Mouse (Mus musculus): Measurements from ENCODE around the gene Vps37b. TPM values are rescaled to one million over a fixed set of nuclear protein-coding genes. Genes with fewer than 3 reads are reported as not detected.

The Vps37b gene
- polyA plus RNA-seq, 1 experiment from 2014 or later, result 52.3 TPM

GRCm38 (mm10) chr5:124005151-124005500 is 26.9 kb downstream of the Vps37b start:
- no peak overlapping the region for H3K4me2 ChIP-seq (ENCODE audit: low read depth)
- peaks cover 23% of the 10 kb centered on the region for H3K36me3 ChIP-seq (ENCODE audit: control insufficient read depth, insufficient read depth, low read length)
- WGBS, result 96% methylated on average over 15 of the region's 15 CpGs
- H3K27ac ChIP-seq (ENCODE audit: low read depth, low read length), result no peak overlapping the region
- no peaks in the 10 kb centered on the region for H3K27me3 ChIP-seq (ENCODE audit: control insufficient read depth, insufficient read depth, low read length)
- DNase-seq (ENCODE audit: low spot score) (no peak), ATAC-seq (ENCODE audit: insufficient read depth, low FRiP score, low TSS enrichment) (no peak)
- H3K9me3 ChIP-seq (ENCODE audit: control insufficient read depth, low read length), result no peaks in the 10 kb centered on the region
- no peak overlapping the region for H3K9ac ChIP-seq (ENCODE audit: low read length)
- no peak overlapping the region for H3K4me3 ChIP-seq (ENCODE audit: low read depth, low read length)
- 0 out of 2 replicates have a peak, but pooled peaks cover 3% of the 10 kb centered on the region for H3K4me1 ChIP-seq (ENCODE audit: control insufficient read depth, insufficient read depth, low read length)

DNA sequence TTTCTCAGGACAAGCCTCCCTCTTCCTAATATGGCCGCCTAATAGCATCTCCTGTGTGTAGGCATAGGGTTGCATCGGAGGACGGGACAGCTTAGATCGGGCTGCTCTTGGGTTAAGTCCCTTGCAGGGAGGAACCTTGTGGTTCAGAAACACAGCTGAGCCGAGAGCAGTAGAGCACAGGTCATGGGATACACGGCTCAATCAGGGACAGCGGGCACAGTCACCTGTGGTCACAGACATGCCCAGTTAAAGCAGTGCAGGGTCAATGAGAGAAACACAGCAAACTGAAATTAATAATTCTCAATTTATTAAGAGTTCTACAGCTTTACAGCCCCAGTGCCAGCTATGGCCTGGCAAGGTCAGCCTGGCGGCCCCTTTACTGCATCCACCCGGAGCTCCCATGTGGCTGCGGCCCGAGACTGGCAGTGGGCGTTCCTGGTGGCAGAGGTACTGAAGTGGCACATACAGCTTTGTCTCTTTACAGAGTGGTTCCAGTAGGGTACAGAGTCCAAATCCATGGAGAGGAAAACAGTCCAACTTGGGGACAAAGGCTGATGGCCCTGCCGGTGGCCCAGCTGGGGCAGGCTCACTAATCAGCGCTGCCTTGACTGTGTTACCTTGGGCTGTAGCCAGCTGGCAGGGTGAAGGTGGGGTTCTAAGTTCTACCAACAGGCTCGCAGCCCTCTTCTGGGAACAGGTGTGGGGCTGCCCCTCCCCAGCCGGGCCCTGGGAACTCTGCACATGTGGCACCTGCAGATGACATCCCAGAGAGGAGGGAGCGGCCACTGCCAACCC is 27.5 kb downstream of the Vps37b start:
- DNase-seq (ENCODE audit: low spot score), result no peak
- no peak for ATAC-seq (ENCODE audit: insufficient read depth, low FRiP score, low TSS enrichment)
- no peak overlapping the region for H3K9ac ChIP-seq (ENCODE audit: low read length)
- H3K9me3 ChIP-seq (ENCODE audit: control insufficient read depth, low read length), result no peaks in the 10 kb centered on the region
- H3K4me1 ChIP-seq (ENCODE audit: control insufficient read depth, insufficient read depth, low read length), result 0 out of 2 replicates have a peak, but pooled peaks cover 3% of the 10 kb centered on the region
- WGBS, result 93% methylated on average over 17 of the region's 17 CpGs
- H3K36me3 ChIP-seq (ENCODE audit: control insufficient read depth, insufficient read depth, low read length), result peaks cover 18% of the 10 kb centered on the region
- H3K4me2 ChIP-seq (ENCODE audit: low read depth), result no peak overlapping the region
- H3K27me3 ChIP-seq (ENCODE audit: control insufficient read depth, insufficient read depth, low read length), result no peaks in the 10 kb centered on the region
- H3K27ac ChIP-seq (ENCODE audit: low read depth, low read length), result no peak overlapping the region
- H3K4me3 ChIP-seq (ENCODE audit: low read depth, low read length), result no peak overlapping the region

- DNase-seq (ENCODE audit: low spot score), result no peak
- no peak overlapping the region for H3K9ac ChIP-seq (ENCODE audit: low read length)
- 0 out of 2 replicates have a peak, but pooled peaks cover 3% of the 10 kb centered on the region for H3K4me1 ChIP-seq (ENCODE audit: control insufficient read depth, insufficient read depth, low read length)
- H3K36me3 ChIP-seq (ENCODE audit: control insufficient read depth, insufficient read depth, low read length), result peaks cover 16% of the 10 kb centered on the region
- no peaks in the 10 kb centered on the region for H3K9me3 ChIP-seq (ENCODE audit: control insufficient read depth, low read length)
- H3K27me3 ChIP-seq (ENCODE audit: control insufficient read depth, insufficient read depth, low read length), result no peaks in the 10 kb centered on the region
- H3K27ac ChIP-seq (ENCODE audit: low read depth, low read length), result no peak overlapping the region
- 61% methylated on average over 4 of the region's 4 CpGs for WGBS
- no peak overlapping the region for H3K4me3 ChIP-seq (ENCODE audit: low read depth, low read length)
- H3K4me2 ChIP-seq (ENCODE audit: low read depth), result no peak overlapping the region
- ATAC-seq (ENCODE audit: insufficient read depth, low FRiP score, low TSS enrichment), result no peak
These were observed 28.7 kb downstream of the Vps37b start for GRCm38 (mm10) chr5:124003375-124003774.

DNA sequence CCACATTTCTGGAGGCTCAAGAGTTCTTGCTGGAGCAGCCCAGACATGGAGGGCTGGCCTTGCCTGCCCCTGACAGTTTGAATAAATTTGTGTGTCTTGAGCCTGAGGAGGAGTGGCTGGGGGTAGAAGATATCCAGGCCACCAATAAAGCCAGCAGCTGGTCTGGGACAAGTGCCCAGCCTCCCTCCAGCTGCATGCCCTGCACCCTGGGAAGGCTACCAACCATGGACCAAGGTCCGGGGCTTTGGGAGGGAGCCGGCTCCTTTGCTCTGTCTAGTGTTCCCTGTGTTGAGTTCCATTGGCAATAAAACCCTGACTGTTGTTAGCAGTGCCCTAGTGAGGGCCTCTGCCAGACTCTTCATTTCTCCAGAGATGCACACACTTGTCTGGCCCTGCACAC is 29.2 kb downstream of the Vps37b start:
- WGBS, result 66% methylated on average over 2 of the region's 2 CpGs
- ATAC-seq (ENCODE audit: insufficient read depth, low FRiP score, low TSS enrichment), result no peak
- Histone ChIP-seq H3K4me1 (ENCODE audit: control insufficient read depth, insufficient read depth, low read length) (0 out of 2 replicates have a peak, but pooled peaks cover 3% of the 10 kb centered on the region), H3K9ac (ENCODE audit: low read length) (no peak overlapping the region), H3K27ac (ENCODE audit: low read depth, low read length) (no peak overlapping the region), H3K4me2 (ENCODE audit: low read depth) (no peak overlapping the region), H3K9me3 (ENCODE audit: control insufficient read depth, low read length) (no peaks in the 10 kb centered on the region), H3K27me3 (ENCODE audit: control insufficient read depth, insufficient read depth, low read length) (no peaks in the 10 kb centered on the region), H3K4me3 (ENCODE audit: low read depth, low read length) (no peak overlapping the region), H3K36me3 (ENCODE audit: control insufficient read depth, insufficient read depth, low read length) (peaks cover 14% of the 10 kb centered on the region)
- DNase-seq (ENCODE audit: low spot score), result no peak

DNA sequence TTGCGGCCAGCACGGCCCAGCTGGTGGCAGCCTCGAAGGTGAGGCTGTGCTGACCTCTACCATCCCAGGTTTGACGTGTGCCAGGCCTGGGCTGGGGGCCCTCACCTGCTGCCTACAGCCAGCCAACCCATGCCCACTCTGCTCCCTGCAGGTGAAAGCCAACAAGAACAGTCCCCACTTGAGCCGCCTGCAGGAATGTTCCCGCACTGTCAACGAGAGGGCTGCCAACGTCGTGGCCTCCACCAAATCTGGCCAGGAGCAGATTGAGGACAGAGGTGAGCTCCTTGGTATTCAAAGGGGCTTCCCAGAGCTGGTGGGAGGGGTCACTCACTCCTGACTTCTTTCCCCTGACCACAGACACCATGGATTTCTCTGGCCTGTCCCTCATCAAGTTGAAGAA is 30.8 kb downstream of the Vps37b start:
- ATAC-seq (ENCODE audit: insufficient read depth, low FRiP score, low TSS enrichment) (no peak), DNase-seq (ENCODE audit: low spot score) (no peak)
- peaks cover 10% of the 10 kb centered on the region for H3K36me3 ChIP-seq (ENCODE audit: control insufficient read depth, insufficient read depth, low read length)
- H3K27ac ChIP-seq (ENCODE audit: low read depth, low read length), result no peak overlapping the region
- 75% methylated on average over 9 of the region's 9 CpGs for WGBS
- 0 out of 2 replicates have a peak, but pooled peaks cover 3% of the 10 kb centered on the region for H3K4me1 ChIP-seq (ENCODE audit: control insufficient read depth, insufficient read depth, low read length)
- H3K27me3 ChIP-seq (ENCODE audit: control insufficient read depth, insufficient read depth, low read length), result no peaks in the 10 kb centered on the region
- H3K4me3 ChIP-seq (ENCODE audit: low read depth, low read length), result no peak overlapping the region
- H3K4me2 ChIP-seq (ENCODE audit: low read depth), result no peak overlapping the region
- no peaks in the 10 kb centered on the region for H3K9me3 ChIP-seq (ENCODE audit: control insufficient read depth, low read length)
- no peak overlapping the region for H3K9ac ChIP-seq (ENCODE audit: low read length)

DNA sequence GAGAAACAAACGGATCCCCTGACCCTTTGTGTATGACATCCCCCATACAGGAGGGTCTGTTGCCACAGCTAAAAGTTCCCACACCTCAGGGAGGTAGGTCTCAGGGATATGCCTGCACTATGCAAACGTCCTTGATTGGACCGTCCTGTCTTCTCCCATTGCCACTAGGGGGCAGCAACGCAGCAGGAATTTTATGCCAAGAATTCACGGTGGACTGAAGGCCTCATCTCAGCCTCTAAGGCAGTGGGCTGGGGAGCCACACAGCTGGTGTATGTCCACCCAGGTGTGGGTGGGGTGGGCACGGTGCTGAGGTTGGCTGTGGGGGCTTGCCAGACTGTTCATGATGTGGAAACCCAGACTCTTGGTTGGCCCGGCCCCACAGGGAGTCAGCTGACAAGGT is 31.2 kb downstream of the Vps37b start:
- Histone ChIP-seq H3K27ac (ENCODE audit: low read depth, low read length) (no peak overlapping the region), H3K4me3 (ENCODE audit: low read depth, low read length) (no peak overlapping the region), H3K4me1 (ENCODE audit: control insufficient read depth, insufficient read depth, low read length) (0 out of 2 replicates have a peak, but pooled peaks cover 3% of the 10 kb centered on the region), H3K4me2 (ENCODE audit: low read depth) (no peak overlapping the region), H3K27me3 (ENCODE audit: control insufficient read depth, insufficient read depth, low read length) (no peaks in the 10 kb centered on the region), H3K36me3 (ENCODE audit: control insufficient read depth, insufficient read depth, low read length) (peaks cover 7% of the 10 kb centered on the region), H3K9me3 (ENCODE audit: control insufficient read depth, low read length) (no peaks in the 10 kb centered on the region), H3K9ac (ENCODE audit: low read length) (no peak overlapping the region)
- DNase-seq (ENCODE audit: low spot score), result peak; percentile 89
- ATAC-seq (ENCODE audit: insufficient read depth, low FRiP score, low TSS enrichment), result peak; percentile 63; the same call in 1 of the 2 replicates
- WGBS, result 15% methylated on average over 7 of the region's 7 CpGs

- ATAC-seq (ENCODE audit: insufficient read depth, low FRiP score, low TSS enrichment) (no peak), DNase-seq (ENCODE audit: low spot score) (no peak)
- Histone ChIP-seq H3K9ac (ENCODE audit: low read length) (no peak overlapping the region), H3K4me1 (ENCODE audit: control insufficient read depth, insufficient read depth, low read length) (0 out of 2 replicates have a peak, but pooled peaks cover 3% of the 10 kb centered on the region), H3K36me3 (ENCODE audit: control insufficient read depth, insufficient read depth, low read length) (no peaks in the 10 kb centered on the region), H3K9me3 (ENCODE audit: control insufficient read depth, low read length) (no peaks in the 10 kb centered on the region), H3K27ac (ENCODE audit: low read depth, low read length) (no peak overlapping the region), H3K4me2 (ENCODE audit: low read depth) (no peak overlapping the region), H3K27me3 (ENCODE audit: control insufficient read depth, insufficient read depth, low read length) (no peaks in the 10 kb centered on the region), H3K4me3 (ENCODE audit: low read depth, low read length) (no peak overlapping the region)
- 86% methylated on average over 10 of the region's 10 CpGs for WGBS
These were observed 33.7 kb downstream of the Vps37b start for GRCm38 (mm10) chr5:123998370-123998769.

- Histone ChIP-seq H3K4me3 (ENCODE audit: low read depth, low read length) (no peak overlapping the region), H3K9me3 (ENCODE audit: control insufficient read depth, low read length) (no peaks in the 10 kb centered on the region), H3K27me3 (ENCODE audit: control insufficient read depth, insufficient read depth, low read length) (no peaks in the 10 kb centered on the region), H3K4me2 (ENCODE audit: low read depth) (no peak overlapping the region), H3K36me3 (ENCODE audit: control insufficient read depth, insufficient read depth, low read length) (no peaks in the 10 kb centered on the region), H3K4me1 (ENCODE audit: control insufficient read depth, insufficient read depth, low read length) (0 out of 2 replicates have a peak, but pooled peaks cover 3% of the 10 kb centered on the region), H3K27ac (ENCODE audit: low read depth, low read length) (no peak overlapping the region), H3K9ac (ENCODE audit: low read length) (no peak overlapping the region)
- DNase-seq (ENCODE audit: low spot score) (no peak), ATAC-seq (ENCODE audit: insufficient read depth, low FRiP score, low TSS enrichment) (no peak)
- 85% methylated on average over 16 of the region's 16 CpGs for WGBS
These were observed 34.3 kb downstream of the Vps37b start for GRCm38 (mm10) chr5:123997811-123998210.

- H3K27ac ChIP-seq (ENCODE audit: low read depth, low read length), result no peak overlapping the region
- H3K4me3 ChIP-seq (ENCODE audit: low read depth, low read length), result no peak overlapping the region
- DNase-seq (ENCODE audit: low spot score) (no peak), ATAC-seq (ENCODE audit: insufficient read depth, low FRiP score, low TSS enrichment) (no peak)
- no peaks in the 10 kb centered on the region for H3K27me3 ChIP-seq (ENCODE audit: control insufficient read depth, insufficient read depth, low read length)
- no peak overlapping the region for H3K4me2 ChIP-seq (ENCODE audit: low read depth)
- 0 out of 2 replicates have a peak, but pooled peaks cover 1% of the 10 kb centered on the region for H3K4me1 ChIP-seq (ENCODE audit: control insufficient read depth, insufficient read depth, low read length)
- H3K9me3 ChIP-seq (ENCODE audit: control insufficient read depth, low read length), result no peaks in the 10 kb centered on the region
- no peak overlapping the region for H3K9ac ChIP-seq (ENCODE audit: low read length)
- WGBS, result 86% methylated on average over 24 of the region's 24 CpGs
- no peaks in the 10 kb centered on the region for H3K36me3 ChIP-seq (ENCODE audit: control insufficient read depth, insufficient read depth, low read length)
These were observed 34.8 kb downstream of the Vps37b start for GRCm38 (mm10) chr5:123997211-123997751.

Measured in neural tube, embryonic 11.5 days (tissue).